Mouse (Mus musculus) limb, embryonic 12.5 days (tissue): ENCODE measurements around the gene Emg1. TPM values are rescaled to one million over a fixed set of nuclear protein-coding genes. Genes with fewer than 3 reads are reported as not detected.

ENCODE experiments used
- ATAC-seq: fragments of 200-750 bp; cut with Nextera tagmentation; 2 replicates; pipeline ENCODE4 v1.8.0; 2017; ENCODE audit warnings: low read depth, moderate TSS enrichment; ENCODE audit not compliant: insufficient number of reproducible peaks, insufficient read depth, low FRiP score, low TSS enrichment
- H3K27ac ChIP-seq: fragments of 300-500 bp; sonication (generic); 2 replicates; pipeline ENCODE4 v1.5.1; 2016; ENCODE audit warnings: mild to moderate bottlenecking, moderate library complexity
- H3K27me3 ChIP-seq: fragments of 300-500 bp; sonication (generic); 2 replicates; pipeline ENCODE4 v1.6.1; 2016; ENCODE audit warnings: mild to moderate bottlenecking, moderate library complexity
- H3K36me3 ChIP-seq: fragments of 300-500 bp; sonication (generic); 2 replicates; pipeline ENCODE4 v1.6.1; 2016; ENCODE audit warnings: mild to moderate bottlenecking, moderate library complexity
- H3K4me1 ChIP-seq: fragments of 300-500 bp; sonication (generic); replicated peaks from 2 replicates; pipeline ENCODE4 v1.6.1; 2016
- H3K4me2 ChIP-seq: fragments of 300-500 bp; sonication (generic); 2 replicates; pipeline ENCODE4 v1.6.1; 2016; ENCODE audit warnings: mild to moderate bottlenecking, moderate library complexity
- H3K4me3 ChIP-seq: fragments of 300-500 bp; sonication (generic); replicated peaks from 2 replicates; pipeline ENCODE4 v1.5.1; 2016; ENCODE audit warnings: mild to moderate bottlenecking
- H3K9ac ChIP-seq: fragments of 300-500 bp; sonication (generic); replicated peaks from 2 replicates; pipeline ENCODE4 v1.6.1; 2016; ENCODE audit warnings: mild to moderate bottlenecking, moderate library complexity
- H3K9me3 ChIP-seq: fragments of 300-500 bp; sonication (generic); 2 replicates; pipeline ENCODE4 v1.6.1; 2016; ENCODE audit warnings: mild to moderate bottlenecking, moderate library complexity
- WGBS: fragments of 180-500 bp; shearing (Covaris S2); methylation state at CpG from one replicate; pipeline ENCODE4 v1.1.7; 2016; 5-methylcytosine and 5-hydroxymethylcytosine counted together
- polyA plus RNA-seq: library from polyadenylated mRNA; unstranded; fragments of >200 nt; fragmentation: Nextera tagmentation; extraction: Ambion mirVana; gene quantifications from 2 replicates; pipeline ENCODE4 v1.2.1, GENCODE M21; 2016

Gene Emg1
- polyA plus RNA-seq, 1 experiment from 2014 or later, result 219 TPM

GRCm38 (mm10) chr6:124750405-124750804 is 38.4 kb upstream of the Emg1 start:
- Histone ChIP-seq H3K4me2 (no peak overlapping the region), H3K4me3 (no peak overlapping the region), H3K27me3 (no peaks in the 10 kb centered on the region), H3K9me3 (no peaks in the 10 kb centered on the region), H3K27ac (no peak overlapping the region), H3K4me1 (peaks cover 37% of the 10 kb centered on the region), H3K36me3 (peaks cover 49% of the 10 kb centered on the region), H3K9ac (no peak overlapping the region)
- WGBS, result 81% methylated on average over 8 of the region's 8 CpGs
- no peak for ATAC-seq

- Histone ChIP-seq H3K4me2 (peak overlapping the region; percentile 89), H3K27me3 (no peaks in the 10 kb centered on the region), H3K9ac (peak overlapping the region; percentile 23; the same call in 1 of the 2 replicates), H3K4me3 (peak overlapping the region; percentile 47), H3K4me1 (peaks cover 25% of the 10 kb centered on the region), H3K27ac (peak overlapping the region; percentile 93; the same call in 1 of the 2 replicates), H3K9me3 (no peaks in the 10 kb centered on the region), H3K36me3 (peaks cover 70% of the 10 kb centered on the region)
- 90% methylated on average over 7 of the region's 7 CpGs for WGBS
- ATAC-seq, result no peak
These were observed 35.0 kb upstream of the Emg1 start for GRCm38 (mm10) chr6:124746654-124747632.

GRCm38 (mm10) chr6:124746296-124746605 is 34.3 kb upstream of the Emg1 start:
- no peaks in the 10 kb centered on the region for H3K27me3 ChIP-seq
- H3K4me3 ChIP-seq, result peak overlapping the region; percentile 47
- peaks cover 30% of the 10 kb centered on the region for H3K4me1 ChIP-seq
- peak overlapping the region; percentile 80 for H3K9ac ChIP-seq
- peak overlapping the region; percentile 93 for H3K27ac ChIP-seq
- ATAC-seq, result peak; percentile 9
- 12% methylated on average over 8 of the region's 8 CpGs for WGBS
- H3K4me2 ChIP-seq, result peak overlapping the region; percentile 89
- H3K36me3 ChIP-seq, result peaks cover 70% of the 10 kb centered on the region
- no peaks in the 10 kb centered on the region for H3K9me3 ChIP-seq

GRCm38 (mm10) chr6:124745490-124746295 is 33.7 kb upstream of the Emg1 start:
- Histone ChIP-seq H3K36me3 (peaks cover 70% of the 10 kb centered on the region), H3K27me3 (no peaks in the 10 kb centered on the region), H3K4me3 (peak overlapping the region; percentile 47), H3K4me2 (peak overlapping the region; percentile 89), H3K9ac (peak overlapping the region; percentile 80), H3K9me3 (no peaks in the 10 kb centered on the region), H3K4me1 (peaks cover 30% of the 10 kb centered on the region), H3K27ac (peak overlapping the region; percentile 93)
- under 1% methylated on average over 85 of the region's 85 CpGs for WGBS
- peak; percentile 82 for ATAC-seq

- peaks cover 68% of the 10 kb centered on the region for H3K36me3 ChIP-seq
- H3K4me3 ChIP-seq, result peak overlapping the region; percentile 47
- peak overlapping the region; percentile 89 for H3K4me2 ChIP-seq
- WGBS, result 72% methylated on average over 26 of the region's 26 CpGs
- H3K9me3 ChIP-seq, result no peaks in the 10 kb centered on the region
- no peaks in the 10 kb centered on the region for H3K27me3 ChIP-seq
- H3K9ac ChIP-seq, result peak overlapping the region; percentile 50; the same call in 1 of the 2 replicates
- ATAC-seq, result no peak
- peaks cover 31% of the 10 kb centered on the region for H3K4me1 ChIP-seq
- H3K27ac ChIP-seq, result peak overlapping the region; percentile 93
These were observed 32.9 kb upstream of the Emg1 start for GRCm38 (mm10) chr6:124744755-124745321.

GRCm38 (mm10) chr6:124743647-124744046 is 31.7 kb upstream of the Emg1 start:
- ATAC-seq, result no peak
- no peaks in the 10 kb centered on the region for H3K9me3 ChIP-seq
- no peak overlapping the region for H3K4me2 ChIP-seq
- no peak overlapping the region for H3K27ac ChIP-seq
- peaks cover 63% of the 10 kb centered on the region for H3K36me3 ChIP-seq
- peaks cover 43% of the 10 kb centered on the region for H3K4me1 ChIP-seq
- no peak overlapping the region for H3K9ac ChIP-seq
- H3K4me3 ChIP-seq, result no peak overlapping the region
- WGBS, result 89% methylated on average over 8 of the region's 8 CpGs
- no peaks in the 10 kb centered on the region for H3K27me3 ChIP-seq

- ATAC-seq, result no peak
- H3K4me1 ChIP-seq, result peaks cover 48% of the 10 kb centered on the region
- H3K4me3 ChIP-seq, result no peak overlapping the region
- no peak overlapping the region for H3K4me2 ChIP-seq
- WGBS, result 89% methylated on average over 15 of the region's 15 CpGs
- H3K27me3 ChIP-seq, result no peaks in the 10 kb centered on the region
- H3K36me3 ChIP-seq, result peaks cover 58% of the 10 kb centered on the region
- H3K27ac ChIP-seq, result peak overlapping the region; percentile 7; the same call in 1 of the 2 replicates
- no peaks in the 10 kb centered on the region for H3K9me3 ChIP-seq
- no peak overlapping the region for H3K9ac ChIP-seq
These were observed 31.0 kb upstream of the Emg1 start for GRCm38 (mm10) chr6:124742839-124743514.

- no peak overlapping the region; the same call in 1 of the 2 replicates for H3K9ac ChIP-seq
- H3K4me1 ChIP-seq, result peaks cover 43% of the 10 kb centered on the region
These were observed 29.9 kb upstream of the Emg1 start for GRCm38 (mm10) chr6:124741842-124742241.

GRCm38 (mm10) chr6:124740888-124741761 is 29.1 kb upstream of the Emg1 start, which contains the start of gene Grcc10:
Gene Grcc10 (minus strand): TSS chr6:124741374.
- H3K4me1 ChIP-seq, result peaks cover 36% of the 10 kb centered on the region

More at GRCm38 (mm10) chr6:124741842-124742241, 29.9 kb upstream of the Emg1 start:
- Histone ChIP-seq H3K27ac (peak overlapping the region; percentile 100), H3K4me3 (peak overlapping the region; percentile 57), H3K9me3 (no peaks in the 10 kb centered on the region), H3K4me2 (peak overlapping the region; percentile 73), H3K27me3 (no peaks in the 10 kb centered on the region), H3K36me3 (peaks cover 46% of the 10 kb centered on the region)
- 70% methylated on average over 3 of the region's 3 CpGs for WGBS
- no peak for ATAC-seq

More at GRCm38 (mm10) chr6:124740888-124741761, 29.1 kb upstream of the Emg1 start, which contains the start of gene Grcc10:
- Histone ChIP-seq H3K9ac (peak within 1 kb of the TSS; percentile 90), H3K27ac (peak within 1 kb of the TSS; percentile 100), H3K4me2 (peak within 1 kb of the TSS; percentile 73), H3K4me3 (peak within 1 kb of the TSS; percentile 57), H3K9me3 (no peaks in the 10 kb centered on the region), H3K36me3 (peaks cover 39% of the 10 kb centered on the region), H3K27me3 (no peaks in the 10 kb centered on the region)
- WGBS, result under 1% methylated on average over 41 of the region's 41 CpGs
- peak; percentile 66 for ATAC-seq
